Mouse (Mus musculus): ENCODE data around the gene Olfr982.

Gene Olfr982

DNA sequence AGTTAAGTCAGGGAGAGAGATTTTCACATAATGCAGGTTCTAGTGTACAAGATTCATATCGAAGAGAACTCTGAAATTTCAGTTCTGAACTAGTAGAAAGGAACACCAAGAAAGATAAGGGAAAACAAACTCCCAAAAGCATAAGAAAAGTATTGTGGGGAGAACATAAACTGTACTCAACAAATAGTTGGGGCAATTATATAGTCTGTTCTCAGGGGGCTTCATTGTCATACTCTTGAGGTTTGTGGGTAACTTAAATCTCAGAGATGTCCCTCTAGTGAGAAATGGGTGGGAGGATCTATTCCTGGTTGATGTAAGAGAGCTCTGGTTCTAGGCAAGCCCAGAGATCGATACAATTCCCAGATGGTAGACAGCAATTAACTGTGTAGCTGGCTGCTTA lies at the start of gene Olfr982:
Gene Olfr982, plus strand, starts transcription at position 301 of the 400 bp plus-strand sequence.
- DNase-seq: no peak

DNA sequence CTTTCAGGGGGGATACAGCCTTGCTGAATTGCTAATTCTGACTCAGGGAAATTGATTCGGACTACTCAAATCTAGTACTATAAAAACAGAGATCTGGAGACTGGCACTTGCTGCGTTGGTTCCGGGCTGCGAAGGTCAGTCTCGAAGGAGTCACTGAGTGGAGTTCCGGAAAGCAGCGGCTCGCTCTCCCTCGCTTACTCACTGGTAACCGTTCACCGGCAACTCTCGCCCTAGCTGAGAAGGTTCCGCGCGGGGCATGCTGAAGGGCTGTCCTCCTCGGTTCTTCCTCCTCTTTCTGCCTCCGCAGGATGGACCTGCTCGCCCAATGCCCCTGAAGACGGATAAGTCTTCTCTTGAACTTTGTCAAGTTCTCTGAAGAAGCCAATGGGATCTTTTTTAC lies 23.5 kb upstream of the Olfr982 start:
- DNase-seq: no peak

DNA sequence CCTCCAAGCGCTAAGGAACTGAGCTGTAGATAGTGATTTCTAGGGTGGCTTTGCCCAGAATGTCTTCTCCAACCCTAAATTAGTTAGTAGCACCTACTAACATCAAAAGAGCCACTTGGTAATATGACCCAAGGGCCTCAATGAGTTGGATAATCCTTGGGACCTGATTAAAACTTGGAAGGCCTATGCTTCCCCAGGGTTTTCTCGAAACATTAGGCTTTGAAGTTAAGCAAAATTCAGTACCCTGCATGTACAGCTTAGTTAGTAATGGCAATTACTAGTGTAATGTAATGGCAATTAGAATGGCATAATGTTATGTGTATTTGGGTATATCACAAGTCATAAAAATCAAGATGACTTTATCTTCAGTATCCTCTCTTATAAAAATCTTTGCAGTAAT lies 19.9 kb downstream of the Olfr982 start, which contains the start of gene Olfr983:
Gene Olfr983, minus strand, starts transcription at position 101 of the 400 bp plus-strand sequence.
- DNase-seq: no peak

DNA sequence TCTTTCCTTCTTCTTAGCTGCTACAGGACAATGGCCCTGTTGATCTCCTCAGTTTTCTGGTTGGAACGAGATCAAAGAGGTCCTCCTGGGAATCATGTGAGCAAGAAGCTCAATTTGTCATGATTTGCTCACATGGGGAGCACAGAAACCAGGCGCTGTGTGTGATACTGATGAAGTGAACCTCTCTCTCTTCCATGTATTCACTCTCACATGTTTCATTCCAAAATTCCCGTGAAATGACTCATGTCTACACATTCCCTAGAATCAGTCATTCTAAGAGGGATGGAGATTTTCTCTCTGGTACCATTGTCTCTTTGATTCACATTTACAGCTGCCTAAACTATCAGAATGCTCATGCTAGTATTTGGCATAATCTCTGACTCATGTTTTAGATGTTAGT lies 21.1 kb downstream of the Olfr982 start:
- DNase-seq: no peak

DNA sequence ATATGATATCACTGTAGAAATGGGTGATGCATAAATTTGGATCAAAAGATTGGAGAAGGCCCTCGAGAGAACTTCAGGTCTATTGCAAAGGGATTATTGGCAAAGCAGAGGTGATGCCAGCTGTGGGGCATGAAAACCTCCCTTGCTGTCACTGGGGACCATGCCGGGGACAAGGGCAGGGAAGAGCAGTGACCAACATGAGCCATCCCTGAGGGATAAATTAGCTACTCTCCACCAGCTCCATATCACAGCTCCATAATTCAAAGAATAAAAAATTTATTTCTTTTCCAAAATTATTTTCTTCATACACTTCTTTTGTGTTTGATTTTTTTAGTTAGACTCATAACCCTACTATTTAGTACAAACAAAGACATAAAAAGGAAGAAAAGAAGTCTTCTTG lies 40.5 kb downstream of the Olfr982 start, which contains the start of gene Olfr984:
Gene Olfr984, minus strand, starts transcription at position 101 of the 400 bp plus-strand sequence.
- no peak for DNase-seq

DNA sequence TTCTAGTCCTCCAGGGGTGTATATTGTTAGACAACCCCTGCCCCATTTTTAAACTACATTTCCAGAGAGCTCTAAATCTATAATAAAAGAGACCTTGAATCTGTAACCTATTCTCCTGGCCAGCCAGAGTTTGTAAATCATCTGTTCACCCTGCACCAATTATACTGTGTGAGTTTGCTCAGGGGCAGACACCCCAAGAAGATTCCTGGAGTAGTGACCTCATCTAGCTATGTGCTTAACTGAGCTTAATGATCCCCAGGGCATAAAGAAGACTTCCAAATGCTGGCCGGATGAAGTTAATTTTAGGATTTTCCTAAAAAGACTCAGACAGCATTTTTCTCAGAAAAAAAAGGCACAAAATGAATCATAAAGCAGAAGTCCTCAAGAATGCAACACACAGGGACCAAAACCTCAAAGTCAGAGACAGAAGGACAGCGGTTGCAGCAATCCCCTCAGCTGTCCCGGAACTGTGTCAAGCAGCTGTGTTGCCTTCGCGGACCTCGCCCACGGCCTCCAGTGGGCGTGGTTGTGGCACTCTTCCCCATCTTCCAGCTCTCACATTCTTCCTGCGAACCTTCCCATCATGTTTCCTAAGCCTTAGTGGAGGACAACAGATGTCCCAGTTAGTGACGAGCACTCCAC lies 43.1 kb downstream of the Olfr982 start:
- DNase-seq: no peak

DNA sequence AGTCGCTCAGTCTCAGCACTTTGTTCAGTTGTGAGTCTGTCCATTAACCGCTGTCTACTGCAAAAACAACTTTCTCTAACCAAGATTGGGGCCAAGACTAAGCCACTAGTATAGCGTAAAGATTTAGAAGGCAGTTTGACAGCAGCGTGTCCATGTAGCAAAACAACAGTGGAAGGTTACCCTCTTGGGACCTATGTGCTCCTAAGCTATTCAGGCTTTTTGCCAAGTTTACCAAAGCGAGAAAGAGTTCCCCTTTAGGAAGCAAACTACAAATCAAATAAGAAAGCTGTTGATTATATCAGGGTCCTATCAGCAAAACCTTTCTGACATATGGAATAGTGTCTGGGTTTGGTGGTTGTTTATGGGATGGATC lies 43.6 kb downstream of the Olfr982 start:
- no peak for DNase-seq
